Mouse (Mus musculus) kidney, postnatal 36 days (tissue): Measurements from ENCODE around the gene Cxcl1.

Experiments
- DNase-seq, 2 experiments: peaks; one replicate each; pipeline ENCODE4 v3.0.0; 2021 to 2022; ENCODE audit warnings: mixed read lengths in 2 of 2

The Cxcl1 gene

DNA sequence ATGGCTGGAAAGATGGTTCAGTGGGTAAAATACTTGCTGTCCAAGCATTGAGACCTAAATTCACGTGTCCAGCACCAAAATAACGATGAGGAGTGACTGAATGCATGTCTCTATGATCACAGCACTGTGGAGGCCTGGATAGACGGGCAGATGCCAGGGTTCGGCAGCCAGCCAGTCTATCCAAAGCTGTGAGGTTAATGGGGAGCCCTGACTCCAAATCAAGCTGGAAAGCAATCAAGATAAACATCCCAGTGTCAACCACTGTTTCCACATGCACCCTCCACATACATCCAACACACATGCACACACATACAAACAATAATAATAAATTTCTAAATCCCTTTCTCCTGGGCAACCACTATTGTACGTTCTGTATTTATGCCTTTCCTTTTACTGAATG lies 2.4 kb upstream of the Cxcl1 start:
- no peak for DNase-seq

DNA sequence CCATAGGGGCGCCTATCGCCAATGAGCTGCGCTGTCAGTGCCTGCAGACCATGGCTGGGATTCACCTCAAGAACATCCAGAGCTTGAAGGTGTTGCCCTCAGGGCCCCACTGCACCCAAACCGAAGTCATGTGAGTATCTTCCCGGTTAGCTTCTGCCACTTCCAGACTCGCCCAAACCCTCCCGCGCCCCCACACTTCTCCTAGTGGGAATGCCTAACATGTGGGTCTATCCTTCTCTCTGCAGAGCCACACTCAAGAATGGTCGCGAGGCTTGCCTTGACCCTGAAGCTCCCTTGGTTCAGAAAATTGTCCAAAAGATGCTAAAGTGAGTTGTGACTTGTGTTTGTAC lies 398 bp downstream of the Cxcl1 start:
- DNase-seq = no peak

DNA sequence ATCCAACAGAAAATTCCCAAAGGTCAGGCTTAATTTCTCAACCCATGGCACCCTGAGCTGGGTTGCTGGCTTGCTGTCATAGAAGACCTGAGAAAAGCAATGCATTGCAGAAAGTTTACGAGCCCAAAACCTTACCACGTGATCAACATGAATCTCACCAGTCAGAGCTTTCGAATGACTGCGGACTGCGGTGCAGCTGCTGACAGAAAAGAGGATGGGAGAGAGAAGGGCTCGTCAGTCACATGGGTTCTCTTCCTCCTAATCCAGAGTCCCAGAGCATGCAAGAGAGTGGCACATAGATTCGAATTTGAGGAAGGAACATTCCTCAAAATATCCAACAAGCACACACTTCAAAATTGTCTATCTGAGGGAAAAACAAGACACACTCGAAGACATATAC lies 3.2 kb downstream of the Cxcl1 start:
- DNase-seq = no peak

GRCm38 (mm10) chr5:90897429-90897828 lies 6.4 kb downstream of the Cxcl1 start:
- no peak for DNase-seq

DNA sequence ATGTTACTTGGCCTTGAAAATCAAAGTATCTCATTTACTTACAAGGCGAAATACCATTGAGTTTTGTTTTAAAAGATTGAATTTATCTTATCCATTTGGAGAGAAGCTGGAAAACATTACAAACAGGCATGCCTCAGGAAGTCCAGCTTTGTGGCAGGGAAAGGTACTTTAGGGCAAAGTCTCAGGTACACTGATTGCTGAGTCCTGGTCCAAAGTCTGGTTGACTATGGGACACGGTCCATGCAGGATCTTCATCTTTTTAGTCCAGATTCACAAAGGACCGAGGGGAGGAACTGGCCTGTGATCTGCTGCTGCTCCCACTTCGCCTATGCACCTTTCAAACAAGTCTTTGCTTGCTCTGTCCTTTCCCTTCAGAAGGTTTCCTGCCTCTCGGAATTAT lies 8.3 kb downstream of the Cxcl1 start:
- no peak for DNase-seq

- peak; percentile 67 to 74 for DNase-seq
Observed at GRCm38 (mm10) chr5:90900147-90900546, 9.1 kb downstream of the Cxcl1 start.

- no peak for DNase-seq
Observed at GRCm38 (mm10) chr5:90900688-90901087, 9.6 kb downstream of the Cxcl1 start.

- peak in 1 of 2 experiments; percentile 54 for DNase-seq
Observed at GRCm38 (mm10) chr5:90902380-90903260, 11.6 kb downstream of the Cxcl1 start.

DNA sequence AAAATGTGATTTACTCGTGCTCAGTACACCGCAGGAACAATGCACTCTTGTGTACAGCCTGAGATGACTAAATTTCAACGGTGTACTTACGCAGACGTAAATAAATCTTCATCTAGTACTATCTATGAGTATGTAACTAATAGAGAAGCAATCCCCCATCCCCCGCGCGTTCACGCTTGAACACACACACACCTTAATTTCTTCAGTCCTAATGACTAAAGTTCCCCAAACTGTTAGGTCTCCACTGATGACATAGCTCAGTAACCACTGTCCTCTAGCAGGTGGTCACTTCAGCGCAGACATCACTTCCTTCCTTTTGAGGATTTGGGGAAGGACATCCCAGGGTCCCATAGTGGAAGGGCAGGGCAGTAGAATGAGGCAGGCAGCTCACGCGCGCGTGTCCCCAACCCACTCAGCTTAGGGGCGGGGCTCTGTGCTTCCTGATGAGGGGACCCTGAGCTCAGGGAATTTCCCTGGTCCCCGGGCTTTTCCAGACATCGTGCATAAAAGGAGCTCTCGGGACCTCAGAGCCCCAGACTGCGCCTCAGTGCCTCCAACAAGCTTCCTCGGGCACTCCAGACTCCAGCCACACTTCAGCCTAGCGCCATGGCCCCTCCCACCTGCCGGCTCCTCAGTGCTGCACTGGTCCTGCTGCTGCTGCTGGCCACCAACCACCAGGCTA lies 12.4 kb downstream of the Cxcl1 start, which contains the start of gene Cxcl2:
Gene Cxcl2 (plus strand): TSS at position 533 of the 682 bp plus-strand sequence.
- DNase-seq = peak in 1 of 2 experiments; percentile 23

DNA sequence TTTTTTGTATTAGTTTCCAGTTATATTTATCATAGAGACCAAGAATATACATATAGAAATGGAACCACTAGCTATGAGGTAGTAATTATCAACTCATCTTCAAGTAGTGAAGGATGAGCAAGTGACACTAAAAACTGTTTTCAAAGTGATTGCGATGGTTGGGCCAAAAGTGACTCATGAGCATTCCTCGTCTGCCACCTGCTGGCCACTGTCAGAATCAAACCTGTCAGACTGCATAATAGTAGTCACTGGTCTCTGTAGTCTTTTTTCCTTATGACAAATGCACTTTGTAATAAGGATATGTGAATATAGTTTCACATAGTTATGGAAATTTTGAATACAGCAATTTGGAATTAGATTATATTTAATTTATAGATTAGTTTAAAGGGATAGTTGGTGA lies 17.9 kb downstream of the Cxcl1 start:
- DNase-seq = peak; percentile 65 to 88

GRCm38 (mm10) chr5:90919495-90919894 lies 28.5 kb downstream of the Cxcl1 start:
- no peak for DNase-seq

GRCm38 (mm10) chr5:90922958-90923357 lies 31.9 kb downstream of the Cxcl1 start:
- peak in 1 of 2 experiments; percentile 5 for DNase-seq

GRCm38 (mm10) chr5:90930546-90930945 lies 39.5 kb downstream of the Cxcl1 start:
- no peak for DNase-seq

- DNase-seq = peak; percentile 79 to 92
Observed at GRCm38 (mm10) chr5:90930971-90931851, 40.2 kb downstream of the Cxcl1 start, which contains the start of gene Mthfd2l. Gene Mthfd2l, plus strand, starts transcription at chr5:90931117.

DNA sequence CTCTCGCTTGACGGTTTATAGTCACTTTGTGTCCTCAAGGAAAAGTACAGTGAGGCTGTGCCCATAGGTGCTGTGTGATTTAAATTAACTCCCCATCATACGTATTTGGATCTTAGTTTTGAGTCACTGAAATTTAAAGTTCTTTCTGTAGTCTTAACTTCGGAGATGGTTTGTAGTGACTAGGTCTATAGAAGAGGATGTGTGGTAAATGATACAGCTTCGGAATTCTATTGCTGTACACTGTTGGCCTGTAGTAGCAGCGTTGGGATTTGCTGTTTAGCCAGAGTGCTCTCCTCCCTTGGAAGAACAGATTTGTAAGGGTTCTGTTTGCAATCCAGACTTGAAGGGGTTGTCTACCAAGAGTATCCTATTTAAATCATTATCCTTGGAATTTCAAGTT lies 40.9 kb downstream of the Cxcl1 start:
- no peak for DNase-seq

DNA sequence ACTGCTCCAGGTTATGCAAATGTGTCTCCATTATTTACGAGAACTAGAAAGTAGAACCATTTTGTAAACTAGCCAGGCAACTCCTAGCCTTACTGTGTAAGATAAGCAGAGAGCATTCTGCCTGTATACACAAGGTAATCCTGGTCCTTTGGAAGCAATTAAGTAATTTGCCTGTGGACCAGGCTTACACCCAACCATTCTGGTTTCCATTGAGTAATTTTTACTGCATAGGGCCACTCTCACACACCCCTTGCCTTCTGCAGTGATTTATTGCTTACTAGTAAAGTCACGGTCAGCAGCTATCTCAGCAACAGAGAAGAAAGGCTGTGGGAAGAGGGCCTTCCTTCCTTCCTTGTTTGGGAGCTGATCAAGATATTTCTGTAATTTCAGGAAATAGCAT lies 45.7 kb downstream of the Cxcl1 start:
- no peak for DNase-seq
